Mouse (Mus musculus) heart, adult 2 months (tissue): ENCODE results near the gene Gm5136.

Source experiments
- CTCF ChIP-seq: fragments of 200-600 bp; IDR thresholded peaks from 2 replicates; pipeline ENCODE4 v1.8.1; 2022; ENCODE audit warnings: antibody characterized with exemption, mild to moderate bottlenecking, moderate library complexity
- POLR2A ChIP-seq: fragments of 200-500 bp; IDR thresholded peaks from 2 replicates; pipeline ENCODE4 v1.6.1; 2011; ENCODE audit warnings: mild to moderate bottlenecking, low read depth, low read length, control low read depth; ENCODE audit not compliant: insufficient read depth

GRCm38 (mm10) chr10:108658300-108658699 lies 41.7 kb downstream of the Gm5136 start:
- TF ChIP-seq POLR2A = no peak
- no peak for TF ChIP-seq CTCF
